ENCODE assay signal across 8 mouse cellular contexts in genomic region chr2:140065676-140066075, GRCm38 (mm10). TPM values are rescaled to one million over a fixed set of nuclear protein-coding genes. Genes with fewer than 3 reads are reported as not detected.
A peak's percentile ranks its signal among the peaks of the same experiment; 100 is the strongest.
DNase-seq lines count a peak whose midpoint lies in the region; ATAC-seq and TF ChIP-seq lines count a peak whose summit lies in the region.

No protein-coding gene starts in this region.

- no peaks in the 10 kb centered on the region for H3K79me2 ChIP-seq in macrophage (ENCODE audit: inconsistent target)

- peak; percentile 41; the same call in 1 of the 2 replicates for ATAC-seq in granulocyte monocyte progenitor cell, adult 5-6 weeks (replicated peaks; ENCODE audit: poor library complexity, severe bottlenecking)

- 78% methylated on average over 8 of the region's 8 CpGs for WGBS in macrophage (ENCODE audit: missing documents)

- H3K27ac ChIP-seq in layer of hippocampus, adult 2 months = peak overlapping the region; percentile 95; the same call in 1 of the 2 replicates
- no peak overlapping the region for H3K27ac ChIP-seq in macrophage

- TF ChIP-seq CTCF in layer of hippocampus, adult 2 months (conservative IDR thresholded peaks at IDR 0.05) = peak; percentile 46

- no peaks in the 10 kb centered on the region for H3K36me3 ChIP-seq in macrophage (ENCODE audit: inconsistent target)

- peak overlapping the region; percentile 94 for H3K4me3 ChIP-seq in layer of hippocampus, adult 2 months
- peak overlapping the region; percentile 57 for H3K4me3 ChIP-seq in macrophage (ENCODE audit: inconsistent target)

- no peak for DNase-seq in layer of hippocampus, adult 2 months (ENCODE audit: low spot score in 2 of 2)
- no peak for DNase-seq in layer of hippocampus, adult 11-12 months (ENCODE audit: low spot score)
- peak; percentile 26 for DNase-seq in adipocyte (ENCODE audit: low spot score)
- DNase-seq in urinary bladder, postnatal 4 days (ENCODE audit: low spot score in 2 of 2) = no peak
- DNase-seq in gastrocnemius, adult 18-20 months (ENCODE audit: low spot score) = no peak
- DNase-seq in testis, postnatal 10 days (ENCODE audit: low spot score) = no peak

RNA-seq across cellular contexts. Expression of gene Tasp1, which starts 0.9 kb away (rescaled TPM):
- 10 to 100 TPM; 28.3 to 30.3 TPM for total RNA-seq in layer of hippocampus, adult 2 months (2021)
- total RNA-seq in granulocyte monocyte progenitor cell, adult 5-6 weeks (2014; fragmentation: Nextera tagmentation) = 21.0 and 23.5 TPM in 2 replicates
- 23.3 and 31.4 TPM in 2 replicates for total RNA-seq in granulocyte monocyte progenitor cell, adult 5-6 weeks (2017)
- total RNA-seq in macrophage (2018; cell fraction: chromatin; rRNA removed) = 10 to 100 TPM in 23 of 26 experiments, 1 to 10 TPM in 3; 3.1 to 25.0 (median 16.8) TPM
- 1 to 10 TPM; 3.3 to 5.9 (median 4.3) TPM for total RNA-seq in macrophage (2018; cell fraction: cytosol; rRNA removed)
- 10 to 100 TPM in 10 of 26 experiments, 1 to 10 TPM in 16; 2.5 to 18.7 (median 8.7) TPM for total RNA-seq in macrophage (2018; cell fraction: nucleus; rRNA removed)
- 2.8 to 6.1 TPM (median 3.5 TPM) in 3 replicates for polyA plus RNA-seq in macrophage (2018)
- total RNA-seq in gastrocnemius, adult 18-20 months (2021) = 1 to 10 TPM; 5.2 TPM
